Mouse (Mus musculus) cerebellum, postnatal 4 days (tissue): Measurements from ENCODE around the gene Cd3e.
A peak's percentile ranks its signal among the peaks of the same experiment; 100 is the strongest.
"Not testable (repeated sequence)": the region's sequence is repeated elsewhere in the genome, so short reads cannot be mapped to it uniquely, and the experiment has no call there.

ENCODE experiments used
- DNase-seq, 2 experiments: peaks; one replicate each; pipeline ENCODE4 v3.0.0; 2022; ENCODE audit warnings: low spot score in 2 of 2, mixed read lengths in 1 of 2

The Cd3e gene

DNA sequence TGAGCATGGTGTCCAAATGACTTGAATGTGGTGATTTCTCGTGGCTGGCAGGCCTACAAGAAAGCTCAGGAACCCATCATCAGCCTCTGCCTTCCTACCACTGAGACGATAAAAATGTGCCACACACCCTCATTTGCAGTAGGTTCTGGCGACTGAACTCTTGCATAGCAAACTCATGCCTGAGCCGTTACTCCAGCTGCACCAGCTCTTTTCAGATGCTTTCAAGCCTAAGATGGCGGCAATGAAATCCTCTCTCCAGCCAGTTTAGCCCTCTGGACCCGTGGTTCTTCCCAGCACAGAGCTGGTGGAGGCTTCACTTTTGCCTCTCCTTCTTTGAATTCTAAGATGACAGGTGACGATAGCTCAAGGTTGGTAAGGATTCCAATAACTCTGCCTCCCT, 29.6 kb downstream of the Cd3e start:
- DNase-seq, result no peak

DNA sequence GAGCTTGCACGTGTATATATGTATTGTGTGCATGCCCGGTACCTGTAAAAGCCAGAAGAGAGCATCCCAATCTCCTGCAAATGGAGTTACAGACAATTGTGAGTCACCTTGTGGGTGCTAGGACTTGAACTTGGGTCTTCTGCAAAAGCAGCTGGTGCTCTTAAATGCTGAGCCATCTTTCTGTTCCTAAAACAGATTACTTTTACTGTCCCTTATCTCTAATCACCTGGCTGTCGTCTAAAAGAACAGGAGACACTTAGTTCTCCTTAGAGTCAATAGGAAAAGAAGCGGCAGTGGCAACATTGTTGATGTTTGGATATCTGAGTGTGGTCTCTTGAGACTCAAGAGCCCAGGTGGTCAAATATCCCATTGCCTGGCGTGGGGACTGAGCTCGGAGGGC, 31.6 kb downstream of the Cd3e start:
- DNase-seq, result no peak

DNA sequence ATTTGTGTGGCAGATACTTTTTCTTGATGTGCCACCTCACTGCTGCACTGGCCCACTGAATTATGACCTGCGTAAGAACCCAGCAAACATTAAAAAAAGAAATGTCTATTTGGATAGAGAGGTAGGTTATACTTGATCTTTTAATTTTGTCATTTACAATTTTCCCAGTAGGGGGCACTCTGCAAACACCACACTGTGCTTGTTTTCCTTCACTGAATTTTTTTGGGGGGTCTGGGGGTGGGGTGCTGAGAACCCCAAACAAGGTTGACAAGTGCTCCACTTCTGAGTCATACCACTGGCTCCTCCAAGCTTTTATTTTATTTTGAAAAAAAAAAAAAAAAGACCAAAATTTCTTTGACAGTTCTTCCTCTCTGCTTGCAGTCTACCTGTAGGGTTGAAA, 40.0 kb downstream of the Cd3e start:
- no peak for DNase-seq

DNA sequence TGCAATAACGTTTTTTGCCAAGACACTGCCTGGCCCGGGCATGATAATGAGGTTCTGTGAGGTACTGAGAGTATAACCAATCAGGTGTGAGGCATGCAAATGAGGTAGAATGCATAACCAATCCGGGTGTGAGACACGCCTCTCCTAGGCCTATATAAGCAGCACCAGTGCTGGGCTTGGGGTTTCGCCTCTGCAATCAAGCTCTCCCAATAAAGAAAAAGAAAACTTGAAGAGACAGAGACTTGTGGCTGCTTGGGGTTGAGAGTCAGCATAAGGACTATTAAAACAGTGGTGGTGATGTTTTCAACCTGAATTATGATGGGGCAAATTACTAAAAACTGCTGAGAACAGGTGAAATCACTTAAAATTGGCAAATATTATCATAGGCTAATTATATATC, 41.7 kb downstream of the Cd3e start:
- not testable (repeated sequence) for DNase-seq

DNA sequence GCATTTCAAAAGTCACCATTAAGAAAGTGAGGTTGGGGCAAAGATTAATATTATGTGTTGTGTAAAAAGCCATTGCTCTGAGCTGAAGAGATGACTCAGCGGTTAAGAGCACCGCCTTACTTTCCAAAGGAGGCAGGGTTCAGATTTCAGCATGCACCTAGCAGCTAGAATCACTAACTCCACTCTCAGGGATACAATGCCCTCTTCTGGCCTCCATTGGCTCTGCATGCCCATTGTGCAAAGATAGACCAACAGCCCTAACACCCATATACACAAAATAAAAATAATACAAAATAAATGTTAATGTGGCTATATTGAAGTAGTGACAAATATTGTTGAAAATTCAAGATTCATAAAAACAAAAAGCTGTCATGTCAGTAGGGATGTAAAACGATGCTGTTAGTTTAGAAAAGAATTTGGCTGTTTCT, 42.6 kb downstream of the Cd3e start:
- peak; percentile 38 to 61 for DNase-seq

DNA sequence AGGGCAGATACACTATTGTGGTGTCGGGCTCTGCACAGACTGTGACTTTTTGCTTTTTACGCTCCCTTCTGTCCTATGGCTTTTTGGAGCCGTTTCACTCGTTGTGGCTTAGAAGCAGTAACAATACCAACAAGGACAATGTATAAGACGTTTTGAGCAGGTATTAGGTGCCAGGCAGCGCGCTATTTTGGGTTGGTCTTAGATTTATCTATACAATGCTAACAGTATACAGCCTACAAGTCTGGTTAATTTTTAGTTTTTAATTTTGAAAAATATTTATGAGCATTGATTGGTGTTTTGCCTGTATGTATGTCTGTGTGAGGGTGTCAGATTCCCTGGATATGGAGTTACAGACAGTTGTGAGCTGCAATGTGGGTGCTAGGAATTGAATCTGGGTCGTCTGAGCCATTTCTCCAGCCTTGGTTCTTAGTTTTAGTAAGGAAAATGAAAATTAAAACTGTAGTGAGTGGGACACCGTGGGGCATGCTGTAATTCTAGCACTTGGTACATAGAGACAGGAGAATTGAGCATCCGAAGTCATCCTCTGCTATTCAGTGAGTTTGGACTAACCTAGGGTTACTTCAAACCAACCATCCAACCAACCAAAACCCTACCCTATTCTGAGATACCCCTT, 43.5 kb downstream of the Cd3e start:
- no peak for DNase-seq

DNA sequence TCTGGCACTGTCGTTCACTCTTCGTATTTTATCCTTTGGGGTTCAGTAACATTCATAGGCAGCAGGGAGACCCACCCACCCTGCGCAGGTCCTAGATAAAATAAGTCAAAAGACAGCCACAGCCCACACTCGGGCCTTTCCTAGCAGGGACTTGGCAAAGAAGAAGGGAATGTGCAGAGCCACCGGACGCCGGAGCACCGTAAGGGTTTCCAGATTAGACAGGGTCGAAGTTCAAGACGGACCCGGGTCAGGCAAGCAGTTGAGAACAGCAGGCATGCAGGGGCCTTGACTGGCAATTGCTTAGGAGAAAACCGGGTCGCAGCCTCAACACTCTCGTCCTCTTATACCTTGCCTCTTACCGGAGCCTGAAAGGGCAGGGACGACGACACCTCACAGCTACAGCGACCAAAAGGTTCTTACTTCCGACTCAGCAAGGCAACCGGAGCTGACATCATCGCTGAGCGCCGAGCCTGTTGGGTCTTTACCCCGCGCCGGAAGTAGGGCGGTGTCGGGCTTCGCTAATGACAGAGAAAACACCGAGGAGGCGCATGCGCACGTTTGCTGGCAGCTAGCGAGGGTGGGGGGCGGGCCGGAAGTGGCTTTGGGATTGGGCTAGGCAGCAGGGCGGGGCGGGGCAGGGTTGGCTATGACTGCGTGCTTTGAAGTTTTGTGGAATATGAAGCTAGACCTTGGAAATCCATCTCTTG, 44.1 kb downstream of the Cd3e start, which contains the start of gene Ube4a:
Ube4a (minus strand) TSS at position 475 of the 707 bp plus-strand sequence.
- peak; percentile 99 to 100 for DNase-seq

DNA sequence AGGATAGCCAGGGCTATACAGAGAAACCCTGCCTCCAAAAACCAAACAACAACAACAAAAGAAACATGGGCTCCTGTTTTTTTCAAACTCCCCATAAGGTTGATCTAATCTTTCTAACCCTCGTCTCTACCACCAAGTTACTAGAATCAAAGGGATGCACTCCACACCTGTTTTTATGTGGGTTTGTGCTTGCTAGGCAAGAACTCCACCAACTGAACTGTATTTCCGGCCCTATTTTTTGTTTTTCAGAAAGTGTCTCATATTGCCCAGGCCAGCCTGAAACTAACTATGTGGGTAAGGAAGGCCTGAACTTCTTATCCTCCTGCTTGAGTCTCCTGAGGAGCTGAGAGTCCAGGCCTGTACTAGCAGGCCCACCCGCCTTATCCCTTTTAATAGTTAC, 55.0 kb downstream of the Cd3e start:
- no peak for DNase-seq
